Mouse (Mus musculus) liver, adult 2 months (tissue): ENCODE data around the gene Psma3. TPM values are rescaled to one million over a fixed set of nuclear protein-coding genes. Genes with fewer than 3 reads are reported as not detected.
"Not testable (repeated sequence)": the region's sequence is repeated elsewhere in the genome, so short reads cannot be mapped to it uniquely, and the experiment has no call there.

ENCODE experiments used
- DNase-seq: peaks from one replicate; pipeline ENCODE4 v3.0.0-alpha.2; 2011; ENCODE audit warnings: low read depth, low spot score; ENCODE audit errors: extremely low read depth
- H3K27ac ChIP-seq: fragments of 200-500 bp; replicated peaks from 2 replicates; pipeline ENCODE4 v1.5.1; 2012; ENCODE audit warnings: low read depth, mild to moderate bottlenecking, control low read depth, inconsistent platforms, low read length; ENCODE audit not compliant: insufficient read depth
- H3K27me3 ChIP-seq: fragments of 200-500 bp; 2 replicates; pipeline ENCODE4 v1.6.1; 2012; ENCODE audit warnings: mild to moderate bottlenecking, moderate library complexity, low read length, inconsistent platforms; ENCODE audit not compliant: control insufficient read depth, insufficient read depth
- H3K36me3 ChIP-seq: fragments of 200-500 bp; 2 replicates; pipeline ENCODE4 v1.6.1; 2012; ENCODE audit warnings: low read length, inconsistent platforms; ENCODE audit not compliant: control insufficient read depth, insufficient read depth
- H3K4me1 ChIP-seq: fragments of 200-500 bp; 2 replicates; pipeline ENCODE4 v1.6.1; 2011; ENCODE audit warnings: low read length; ENCODE audit not compliant: control insufficient read depth, insufficient read depth
- H3K4me3 ChIP-seq: fragments of 200-500 bp; 2 replicates; pipeline ENCODE4 v1.5.1; 2011; ENCODE audit warnings: low read depth, mild to moderate bottlenecking, control low read depth, low read length, moderate library complexity; ENCODE audit not compliant: insufficient read depth
- H3K79me2 ChIP-seq: fragments of 200-500 bp; 2 replicates; pipeline ENCODE4 v1.6.1; 2012; ENCODE audit warnings: inconsistent platforms, mild to moderate bottlenecking, low read length, moderate library complexity; ENCODE audit not compliant: control insufficient read depth, insufficient read depth
- H3K9ac ChIP-seq: fragments of 200-500 bp; 2 replicates; pipeline ENCODE4 v1.6.1; 2012; ENCODE audit warnings: low read depth, mild to moderate bottlenecking, control low read depth, inconsistent platforms, low read length
- CTCF ChIP-seq: fragments of 200-500 bp; IDR thresholded peaks from 2 replicates; pipeline ENCODE4 v1.5.1; 2011; ENCODE audit warnings: low read depth, low read length, control low read depth
- POLR2A ChIP-seq: fragments of 200-500 bp; IDR thresholded peaks from 2 replicates; pipeline ENCODE4 v1.6.1; 2011; ENCODE audit warnings: low read length, control low read depth; ENCODE audit not compliant: insufficient read depth; ENCODE audit errors: extremely low read depth
- WGBS: fragments of 180-500 bp; shearing (Covaris S2); methylation state at CpG from one replicate; pipeline ENCODE4 v1.1.7; 2018; 5-methylcytosine and 5-hydroxymethylcytosine counted together
- polyA plus RNA-seq: library from polyadenylated mRNA; depleted of rRNA; stranded (reverse); fragments of >200 nt; gene quantifications from 2 replicates; pipeline ENCODE4 v1.2.3, GENCODE M21; 2012
- total RNA-seq: library from RNA; depleted of rRNA; stranded (reverse); fragments of >200 nt; gene quantifications from 2 replicates; pipeline ENCODE4 v1.2.3, GENCODE M21; 2014

The Psma3 gene
- total and polyA plus RNA-seq, 2 experiments, result 27.7 to 240 TPM

DNA sequence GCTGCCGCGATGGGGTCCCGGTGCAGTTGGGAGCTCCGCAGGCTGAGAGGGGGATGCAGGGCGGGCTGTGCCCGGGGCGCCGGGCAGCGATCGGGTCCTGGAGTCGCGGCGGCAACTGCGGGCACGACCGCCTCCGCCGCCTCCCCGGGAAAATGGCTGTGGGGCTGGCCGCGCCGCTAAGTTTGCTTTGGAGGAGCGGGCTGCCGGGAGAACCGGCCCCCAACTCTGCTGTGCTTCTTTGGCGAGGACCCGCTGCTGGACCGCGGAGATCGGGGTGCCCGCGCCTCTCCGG is 41.7 kb downstream of the Psma3 start:
- Histone ChIP-seq H3K27me3 (no peaks in the 10 kb centered on the region), H3K4me3 (peak overlapping the region; percentile 87), H3K79me2 (peaks cover 25% of the 10 kb centered on the region), H3K9ac (peak overlapping the region; percentile 94), H3K27ac (peak overlapping the region; percentile 83), H3K36me3 (peaks cover 25% of the 10 kb centered on the region), H3K4me1 (peaks cover 6% of the 10 kb centered on the region; the same call in 1 of the 2 replicates)
- DNase-seq, result no peak
- no peak for TF ChIP-seq CTCF
- no peak for TF ChIP-seq POLR2A
- WGBS, result under 1% methylated on average over 33 of the region's 33 CpGs

DNA sequence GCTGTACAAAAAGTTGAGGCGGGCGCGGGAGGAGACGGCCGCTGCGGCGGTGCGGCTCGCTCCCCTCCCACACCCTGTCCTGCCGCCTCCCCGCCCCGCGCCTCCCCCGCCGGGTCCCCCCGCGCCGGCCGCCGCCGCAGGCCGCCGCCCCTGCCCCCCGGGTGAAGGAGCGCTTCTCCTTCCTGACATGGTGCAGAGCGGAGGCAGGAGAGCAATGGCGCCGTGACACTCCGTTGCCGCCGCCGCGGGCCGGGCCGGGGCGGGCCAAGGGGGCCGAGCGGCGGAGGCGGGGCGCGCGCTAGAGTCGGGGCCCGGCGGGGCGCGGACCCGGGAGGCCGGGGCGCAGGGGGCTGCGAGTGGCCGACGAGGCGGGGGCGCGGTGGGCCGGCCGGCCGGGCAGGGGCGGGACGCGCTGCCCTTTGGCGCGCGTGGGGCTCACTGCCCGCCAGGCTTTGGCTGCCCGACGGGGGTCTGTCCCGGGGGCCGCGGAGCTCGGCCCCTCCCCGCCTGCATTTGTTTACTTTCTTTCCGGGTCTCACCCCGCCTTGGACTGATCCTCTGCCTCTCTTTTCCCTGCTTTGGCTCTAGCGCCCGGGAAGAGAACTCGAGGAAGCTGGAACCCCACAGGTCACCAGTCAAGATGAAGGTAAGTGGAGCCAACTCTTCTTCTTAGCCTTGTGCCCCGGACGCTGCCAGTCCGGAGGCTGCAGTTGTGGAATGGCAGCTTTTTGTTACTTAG is 42.3 kb downstream of the Psma3 start:
- Histone ChIP-seq H3K36me3 (peaks cover 28% of the 10 kb centered on the region), H3K4me3 (peak overlapping the region; percentile 87), H3K79me2 (peaks cover 25% of the 10 kb centered on the region), H3K27ac (peak overlapping the region; percentile 83), H3K27me3 (no peaks in the 10 kb centered on the region), H3K4me1 (peaks cover 6% of the 10 kb centered on the region; the same call in 1 of the 2 replicates), H3K9ac (peak overlapping the region; percentile 94)
- peak; percentile 45 for DNase-seq
- 1% methylated on average over 51 of the region's 82 CpGs for whole genome bisulfite sequencing
- TF ChIP-seq CTCF (no peak), POLR2A (0 out of 2 replicates have a peak, but pooled peaks have one; percentile 40)

DNA sequence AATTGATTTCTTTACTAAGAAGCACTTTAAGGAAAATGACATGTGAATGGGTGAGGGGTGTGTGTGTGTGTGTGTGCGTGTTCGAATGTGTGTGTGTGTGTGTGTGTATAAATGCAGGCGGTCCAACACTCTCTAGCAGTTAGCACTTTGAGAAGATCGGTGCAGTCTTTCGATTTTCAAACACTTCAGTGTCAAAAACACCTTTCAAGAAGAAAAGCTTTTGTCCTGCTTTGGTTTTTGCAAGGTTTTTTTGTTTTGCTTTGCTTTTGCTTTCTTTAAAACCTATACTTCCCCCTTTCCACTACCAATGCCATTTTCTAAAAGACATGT is 42.8 kb downstream of the Psma3 start:
- Histone ChIP-seq H3K4me1 (peaks cover 6% of the 10 kb centered on the region; the same call in 1 of the 2 replicates), H3K27ac (peak overlapping the region; percentile 46), H3K79me2 (peaks cover 25% of the 10 kb centered on the region), H3K9ac (peak overlapping the region; percentile 94), H3K27me3 (no peaks in the 10 kb centered on the region), H3K4me3 (peak overlapping the region; percentile 87), H3K36me3 (peaks cover 31% of the 10 kb centered on the region)
- 0% methylated on average over 5 of the region's 5 CpGs for WGBS
- TF ChIP-seq CTCF (no peak), POLR2A (no peak)
- DNase-seq, result no peak

GRCm38 (mm10) chr12:71017827-71018226 is 43.4 kb downstream of the Psma3 start:
- peaks cover 32% of the 10 kb centered on the region for H3K36me3 ChIP-seq
- H3K9ac ChIP-seq, result no peak overlapping the region
- H3K4me3 ChIP-seq, result no peak overlapping the region
- H3K27me3 ChIP-seq, result no peaks in the 10 kb centered on the region
- TF ChIP-seq CTCF (no peak), POLR2A (no peak)
- H3K4me1 ChIP-seq, result peaks cover 6% of the 10 kb centered on the region; the same call in 1 of the 2 replicates
- 47% methylated on average over 10 of the region's 10 CpGs for WGBS
- peaks cover 24% of the 10 kb centered on the region for H3K79me2 ChIP-seq
- H3K27ac ChIP-seq, result no peak overlapping the region
- peak; percentile 16 for DNase-seq

DNA sequence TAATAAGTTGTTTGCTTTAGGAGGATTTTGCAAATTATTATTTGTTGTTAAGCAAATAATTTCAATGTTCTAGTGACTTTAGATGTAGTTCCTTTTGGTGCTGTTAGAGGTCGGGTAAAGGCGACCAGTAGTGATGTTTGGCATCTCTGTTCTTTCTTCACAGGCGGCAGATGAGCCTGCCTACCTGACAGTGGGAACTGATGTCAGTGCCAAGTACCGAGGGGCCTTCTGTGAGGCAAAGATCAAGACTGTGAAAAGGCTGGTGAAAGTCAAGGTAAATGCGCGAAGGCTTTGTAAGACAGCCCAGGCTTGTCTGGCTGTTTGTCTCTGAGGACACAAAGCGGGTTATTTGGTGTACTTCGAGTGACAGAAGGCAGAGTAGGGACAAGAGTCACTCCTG is 44.8 kb downstream of the Psma3 start:
- DNase-seq, result no peak
- WGBS, result 76% methylated on average over 8 of the region's 8 CpGs
- peaks cover 42% of the 10 kb centered on the region for H3K36me3 ChIP-seq

GRCm38 (mm10) chr12:71024411-71024810 is 50.0 kb downstream of the Psma3 start:
- Histone ChIP-seq H3K4me3 (no peak overlapping the region), H3K79me2 (peaks cover 10% of the 10 kb centered on the region; the same call in 1 of the 2 replicates)
- TF ChIP-seq POLR2A (no peak), CTCF (no peak)

More for the DNA sequence above, 44.8 kb downstream of the Psma3 start:
- Histone ChIP-seq H3K27ac (no peak overlapping the region), H3K9ac (no peak overlapping the region), H3K4me1 (peaks cover under 1% of the 10 kb centered on the region; the same call in 1 of the 2 replicates), H3K79me2 (peaks cover 22% of the 10 kb centered on the region), H3K27me3 (no peaks in the 10 kb centered on the region), H3K4me3 (no peak overlapping the region)
- TF ChIP-seq CTCF (no peak), POLR2A (no peak)

GRCm38 (mm10) chr12:71028265-71028664 is 53.8 kb downstream of the Psma3 start:
- H3K27ac ChIP-seq, H3K9ac ChIP-seq, H3K27me3 ChIP-seq, H3K4me3 ChIP-seq, H3K4me1 ChIP-seq, DNase-seq: not testable (repeated sequence)
- H3K79me2 ChIP-seq, result peaks cover 17% of the 10 kb centered on the region; the same call in 1 of the 2 replicates
- H3K36me3 ChIP-seq, result peaks cover 58% of the 10 kb centered on the region
- 87% methylated on average over 8 of the region's 8 CpGs for WGBS

More at GRCm38 (mm10) chr12:71024411-71024810, 50.0 kb downstream of the Psma3 start:
- Histone ChIP-seq H3K9ac (no peak overlapping the region), H3K27ac (no peak overlapping the region), H3K36me3 (peaks cover 75% of the 10 kb centered on the region), H3K27me3 (no peaks in the 10 kb centered on the region), H3K4me1 (no peaks in the 10 kb centered on the region)
- WGBS, result 92% methylated on average over 10 of the region's 10 CpGs
- DNase-seq, result no peak
